Mouse (Mus musculus) stomach, embryonic 14.5 days (tissue): ENCODE results near the gene Plet1. TPM values are rescaled to one million over a fixed set of nuclear protein-coding genes. Genes with fewer than 3 reads are reported as not detected.

Experiments
- ATAC-seq: fragments of 200-750 bp; cut with Nextera tagmentation; 2 replicates; pipeline ENCODE4 v1.8.0; 2017; ENCODE audit warnings: low read depth, moderate TSS enrichment; ENCODE audit not compliant: insufficient number of reproducible peaks, insufficient read depth, low FRiP score
- H3K27ac ChIP-seq: fragments of 300-500 bp; sonication (generic); 2 replicates; pipeline ENCODE4 v1.5.1; 2014; ENCODE audit warnings: mild to moderate bottlenecking, low read length, moderate library complexity, mixed read lengths
- H3K27me3 ChIP-seq: fragments of 300-500 bp; sonication (generic); 2 replicates; pipeline ENCODE4 v1.6.1; 2014; ENCODE audit warnings: low read length, control low read depth, mixed read lengths; ENCODE audit not compliant: control insufficient read depth, insufficient read depth
- H3K36me3 ChIP-seq: fragments of 300-500 bp; sonication (generic); 2 replicates; pipeline ENCODE4 v1.6.1; 2014; ENCODE audit warnings: mild to moderate bottlenecking, control low read depth, low read length, moderate library complexity, mixed read lengths; ENCODE audit not compliant: control insufficient read depth, insufficient read depth
- H3K4me1 ChIP-seq: fragments of 300-500 bp; sonication (generic); 2 replicates; pipeline ENCODE4 v1.6.1; 2014; ENCODE audit warnings: low read length, control low read depth, mixed read lengths; ENCODE audit not compliant: control insufficient read depth, insufficient read depth
- H3K4me2 ChIP-seq: fragments of 300-500 bp; sonication (generic); replicated peaks from 2 replicates; pipeline ENCODE4 v1.6.1; 2014; ENCODE audit warnings: low read depth, low read length, control low read depth
- H3K4me3 ChIP-seq: fragments of 300-500 bp; sonication (generic); 2 replicates; pipeline ENCODE4 v1.5.1; 2014; ENCODE audit warnings: low read depth, low read length, control low read depth
- H3K9ac ChIP-seq: fragments of 300-500 bp; sonication (generic); replicated peaks from 2 replicates; pipeline ENCODE4 v1.6.1; 2014; ENCODE audit warnings: low read depth, mild to moderate bottlenecking, control low read depth, low read length, moderate library complexity, mixed read lengths
- H3K9me3 ChIP-seq: fragments of 300-500 bp; sonication (generic); 2 replicates; pipeline ENCODE4 v1.6.1; 2016; ENCODE audit warnings: low read depth, low read length, control low read depth; ENCODE audit not compliant: control insufficient read depth
- WGBS: fragments of 180-500 bp; shearing (Covaris S2); extraction: QIAGEN DNeasy Blood & Tissue Kit; methylation state at CpG from one replicate; pipeline ENCODE4 v1.1.7; 2014; 5-methylcytosine and 5-hydroxymethylcytosine counted together
- polyA plus RNA-seq: library from polyadenylated mRNA; unstranded; fragments of >200 nt; fragmentation: Nextera tagmentation; extraction: Ambion mirVana; gene quantifications from 2 replicates; pipeline ENCODE4 v1.2.1, GENCODE M21; 2014

The Plet1 gene
- polyA plus RNA-seq, 1 experiment from 2014 or later: 2.4 TPM

- 30% methylated on average over 2 of the region's 2 CpGs for WGBS
- no peak for ATAC-seq
- H3K9ac ChIP-seq: no peak overlapping the region
Measured at GRCm38 (mm10) chr9:50530890-50531289, 36.6 kb downstream of the Plet1 start.

GRCm38 (mm10) chr9:50533328-50533727, 39.0 kb downstream of the Plet1 start:
- no peak overlapping the region for H3K9ac ChIP-seq

More at GRCm38 (mm10) chr9:50530890-50531289, 36.6 kb downstream of the Plet1 start:
- Histone ChIP-seq H3K4me1 (peaks cover 9% of the 10 kb centered on the region), H3K9me3 (no peaks in the 10 kb centered on the region), H3K4me2 (no peak overlapping the region), H3K27me3 (no peaks in the 10 kb centered on the region), H3K4me3 (no peak overlapping the region), H3K36me3 (no peaks in the 10 kb centered on the region), H3K27ac (no peak overlapping the region)

GRCm38 (mm10) chr9:50533791-50534190, 39.5 kb downstream of the Plet1 start:
- no peak for ATAC-seq
- Histone ChIP-seq H3K9ac (no peak overlapping the region), H3K27ac (no peak overlapping the region), H3K4me3 (no peak overlapping the region), H3K4me2 (no peak overlapping the region), H3K4me1 (no peaks in the 10 kb centered on the region), H3K9me3 (no peaks in the 10 kb centered on the region), H3K36me3 (no peaks in the 10 kb centered on the region), H3K27me3 (no peaks in the 10 kb centered on the region)
- WGBS: 73% methylated on average over 3 of the region's 3 CpGs

More at GRCm38 (mm10) chr9:50533328-50533727, 39.0 kb downstream of the Plet1 start:
- Histone ChIP-seq H3K27ac (no peak overlapping the region), H3K4me1 (no peaks in the 10 kb centered on the region), H3K4me3 (no peak overlapping the region), H3K9me3 (no peaks in the 10 kb centered on the region), H3K4me2 (no peak overlapping the region), H3K36me3 (no peaks in the 10 kb centered on the region), H3K27me3 (no peaks in the 10 kb centered on the region)
- WGBS: 81% methylated on average over 11 of the region's 11 CpGs
- ATAC-seq: no peak

GRCm38 (mm10) chr9:50535930-50536329, 41.6 kb downstream of the Plet1 start:
- ATAC-seq: no peak
- no peaks in the 10 kb centered on the region for H3K9me3 ChIP-seq
- H3K27ac ChIP-seq: no peak overlapping the region
- H3K27me3 ChIP-seq: no peaks in the 10 kb centered on the region
- H3K4me1 ChIP-seq: no peaks in the 10 kb centered on the region
- no peak overlapping the region for H3K9ac ChIP-seq
- WGBS: 70% methylated on average over 5 of the region's 5 CpGs
- H3K36me3 ChIP-seq: no peaks in the 10 kb centered on the region
- no peak overlapping the region for H3K4me2 ChIP-seq
- no peak overlapping the region for H3K4me3 ChIP-seq

GRCm38 (mm10) chr9:50536603-50537135, 42.3 kb downstream of the Plet1 start:
- no peak for ATAC-seq

GRCm38 (mm10) chr9:50537295-50537694, 43.0 kb downstream of the Plet1 start:
- no peak for ATAC-seq
- no peak overlapping the region for H3K9ac ChIP-seq

More at GRCm38 (mm10) chr9:50536603-50537135, 42.3 kb downstream of the Plet1 start:
- Histone ChIP-seq H3K9ac (no peak overlapping the region), H3K4me1 (no peaks in the 10 kb centered on the region), H3K9me3 (no peaks in the 10 kb centered on the region), H3K36me3 (no peaks in the 10 kb centered on the region), H3K4me2 (no peak overlapping the region), H3K4me3 (no peak overlapping the region), H3K27ac (no peak overlapping the region), H3K27me3 (no peaks in the 10 kb centered on the region)
- WGBS: 68% methylated on average over 7 of the region's 7 CpGs

GRCm38 (mm10) chr9:50540170-50540569, 45.8 kb downstream of the Plet1 start:
- no peak for ATAC-seq
- WGBS: 59% methylated on average over 7 of the region's 7 CpGs
- H3K27me3 ChIP-seq: no peaks in the 10 kb centered on the region

More at GRCm38 (mm10) chr9:50537295-50537694, 43.0 kb downstream of the Plet1 start:
- H3K9me3 ChIP-seq: no peaks in the 10 kb centered on the region
- no peak overlapping the region for H3K27ac ChIP-seq
- no peaks in the 10 kb centered on the region for H3K36me3 ChIP-seq
- H3K27me3 ChIP-seq: no peaks in the 10 kb centered on the region
- H3K4me3 ChIP-seq: no peak overlapping the region
- H3K4me2 ChIP-seq: no peak overlapping the region
- no peaks in the 10 kb centered on the region for H3K4me1 ChIP-seq
- 38% methylated on average over 4 of the region's 4 CpGs for WGBS

GRCm38 (mm10) chr9:50542401-50542800, 48.1 kb downstream of the Plet1 start:
- H3K4me2 ChIP-seq: no peak overlapping the region
- H3K27ac ChIP-seq: no peak overlapping the region
- no peak overlapping the region for H3K9ac ChIP-seq
- no peaks in the 10 kb centered on the region for H3K27me3 ChIP-seq
- H3K9me3 ChIP-seq: no peaks in the 10 kb centered on the region
- no peak for ATAC-seq
- H3K4me3 ChIP-seq: no peak overlapping the region
- WGBS: 78% methylated on average over 9 of the region's 9 CpGs
- no peaks in the 10 kb centered on the region for H3K4me1 ChIP-seq
- H3K36me3 ChIP-seq: no peaks in the 10 kb centered on the region

More at GRCm38 (mm10) chr9:50540170-50540569, 45.8 kb downstream of the Plet1 start:
- Histone ChIP-seq H3K9ac (no peak overlapping the region), H3K4me1 (no peaks in the 10 kb centered on the region), H3K4me3 (no peak overlapping the region), H3K4me2 (no peak overlapping the region), H3K9me3 (no peaks in the 10 kb centered on the region), H3K27ac (no peak overlapping the region), H3K36me3 (no peaks in the 10 kb centered on the region)
